Mouse (Mus musculus) intestine, postnatal 0 days (tissue): Measurements from ENCODE around the gene Tmem270. TPM values are rescaled to one million over a fixed set of nuclear protein-coding genes. Genes with fewer than 3 reads are reported as not detected.

Experiments
- ATAC-seq: fragments of 200-750 bp; cut with Nextera tagmentation; 2 replicates; pipeline ENCODE4 v1.8.0; 2017; ENCODE audit warnings: mild to moderate bottlenecking, moderate TSS enrichment, moderate library complexity
- H3K27ac ChIP-seq: fragments of 300-500 bp; sonication (generic); 2 replicates; pipeline ENCODE4 v1.5.1; 2014; ENCODE audit warnings: mild to moderate bottlenecking, low read depth, low read length, moderate library complexity
- H3K27me3 ChIP-seq: fragments of 300-500 bp; sonication (generic); replicated peaks from 2 replicates; pipeline ENCODE4 v1.6.1; 2014; ENCODE audit warnings: low read length, mixed read lengths; ENCODE audit not compliant: control insufficient read depth, insufficient read depth
- H3K36me3 ChIP-seq: fragments of 300-500 bp; sonication (generic); 2 replicates; pipeline ENCODE4 v1.6.1; 2014; ENCODE audit warnings: mild to moderate bottlenecking, moderate library complexity; ENCODE audit not compliant: control insufficient read depth, insufficient read depth
- H3K4me1 ChIP-seq: fragments of 300-500 bp; sonication (generic); replicated peaks from 2 replicates; pipeline ENCODE4 v1.6.1; 2014; ENCODE audit warnings: antibody characterized with exemption, low read length, mixed read lengths; ENCODE audit not compliant: control insufficient read depth, insufficient read depth
- H3K4me2 ChIP-seq: fragments of 300-500 bp; sonication (generic); replicated peaks from 2 replicates; pipeline ENCODE4 v1.6.1; 2014; ENCODE audit warnings: low read depth, mild to moderate bottlenecking, moderate library complexity
- H3K4me3 ChIP-seq: fragments of 300-500 bp; sonication (generic); 2 replicates; pipeline ENCODE4 v1.5.1; 2014; ENCODE audit warnings: low read depth, low read length
- H3K9ac ChIP-seq: fragments of 300-500 bp; sonication (generic); 2 replicates; pipeline ENCODE4 v1.6.1; 2014; ENCODE audit warnings: mild to moderate bottlenecking, low read depth, low read length
- H3K9me3 ChIP-seq: fragments of 300-500 bp; sonication (generic); 2 replicates; pipeline ENCODE4 v1.6.1; 2016; ENCODE audit warnings: mixed run types; ENCODE audit not compliant: control insufficient read depth
- CTCF ChIP-seq: sonication (generic); IDR thresholded peaks from 2 replicates; pipeline ENCODE4 v1.5.1; 2016; ENCODE audit warnings: low read depth, mild to moderate bottlenecking, control low read depth, antibody characterized with exemption, moderate library complexity
- WGBS: fragments of 180-500 bp; shearing (Covaris S2); extraction: QIAGEN DNeasy Blood & Tissue Kit; methylation state at CpG from one replicate; pipeline ENCODE4 v1.1.7; 2014; 5-methylcytosine and 5-hydroxymethylcytosine counted together
- polyA plus RNA-seq: library from polyadenylated mRNA; unstranded; fragments of >200 nt; fragmentation: Nextera tagmentation; extraction: Ambion mirVana; gene quantifications from 2 replicates; pipeline ENCODE4 v1.2.1, GENCODE M21; 2015

Tmem270 gene
- polyA plus RNA-seq, 1 experiment from 2014 or later = not detected

DNA sequence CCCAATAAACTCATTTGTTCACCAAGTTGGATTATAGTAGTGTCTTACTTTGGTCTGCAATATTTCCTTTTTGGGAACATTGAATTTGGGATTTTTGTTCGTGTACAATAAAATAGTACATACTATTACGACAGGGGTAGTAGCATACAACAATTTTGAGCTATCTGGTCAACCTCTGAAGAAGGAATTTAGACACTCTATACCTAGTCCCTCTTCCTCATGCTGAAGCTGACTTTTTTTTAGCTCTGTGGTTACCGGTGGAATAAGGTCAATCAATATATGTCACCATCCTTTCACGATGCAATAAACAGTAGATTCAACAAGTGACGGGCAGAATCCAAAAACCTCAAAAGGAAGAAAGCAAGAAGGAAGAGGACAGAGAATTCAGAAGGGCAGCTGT lies 53.7 kb downstream of the Tmem270 start:
- H3K4me1 ChIP-seq = no peaks in the 10 kb centered on the region
- H3K9me3 ChIP-seq = no peaks in the 10 kb centered on the region
- ATAC-seq = no peak
- no peak overlapping the region for H3K9ac ChIP-seq
- no peak overlapping the region for H3K4me2 ChIP-seq
- H3K36me3 ChIP-seq = no peaks in the 10 kb centered on the region
- H3K27me3 ChIP-seq = no peaks in the 10 kb centered on the region
- H3K27ac ChIP-seq = no peak overlapping the region
- no peak for TF ChIP-seq CTCF
- H3K4me3 ChIP-seq = no peak overlapping the region
- WGBS = 85% methylated on average over 5 of the region's 5 CpGs

Other genes starting within 250 kb of the Tmem270 start
- 1.7 and 1.8 TPM in 2 replicates for gene Limk1, start 218.1 kb downstream of the Tmem270 start, polyA plus RNA-seq
- gene Eln, start 159.4 kb downstream of the Tmem270 start, polyA plus RNA-seq = 72.4 and 81.9 TPM in 2 replicates
- not detected in 2 replicates for gene Cldn13, start 8.8 kb upstream of the Tmem270 start, polyA plus RNA-seq
- 30.3 and 31.4 TPM in 2 replicates for gene Mettl27, start 25.6 kb upstream of the Tmem270 start, polyA plus RNA-seq
- gene Cldn4, start 40.2 kb upstream of the Tmem270 start, polyA plus RNA-seq = 62.1 and 76.6 TPM in 2 replicates
- gene Cldn3, start 79.5 kb upstream of the Tmem270 start, polyA plus RNA-seq = 96.0 and 116 TPM in 2 replicates
- gene Abhd11, start 102.4 kb upstream of the Tmem270 start, polyA plus RNA-seq = 60.1 and 61.9 TPM in 2 replicates
- 5.6 and 6.5 TPM in 2 replicates for gene Stx1a, start 116.7 kb upstream of the Tmem270 start, polyA plus RNA-seq
- 35.9 and 40.7 TPM in 2 replicates for gene Dnajc30, start 157.5 kb upstream of the Tmem270 start, polyA plus RNA-seq
- gene Bud23, start 158.2 kb upstream of the Tmem270 start, polyA plus RNA-seq = 40.0 and 40.6 TPM in 2 replicates
- 2.5 and 2.9 TPM in 2 replicates for gene Vps37d, start 171.5 kb upstream of the Tmem270 start, polyA plus RNA-seq
- gene Mlxipl, start 183.2 kb upstream of the Tmem270 start, polyA plus RNA-seq = 13.7 and 16.2 TPM in 2 replicates
- 17.7 and 18.0 TPM in 2 replicates for gene Tbl2, start 242.9 kb upstream of the Tmem270 start, polyA plus RNA-seq